Mouse (Mus musculus) embryonic facial prominence, embryonic 12.5 days (tissue): ENCODE measurements at regions not wholly inside any gene's neighbourhood (a gene's known extent, or its start where the extent isn't known, plus 50 kb on each side); places are given as distances from the start of the nearest gene placed in this dataset.

ENCODE experiments used
- ATAC-seq: fragments of 200-750 bp; cut with Nextera tagmentation; 2 replicates; pipeline ENCODE4 v1.8.0; 2017; ENCODE audit not compliant: insufficient number of reproducible peaks, insufficient read depth, low FRiP score, low TSS enrichment
- H3K27ac ChIP-seq: fragments of 300-500 bp; sonication (generic); 2 replicates; pipeline ENCODE4 v1.5.1; 2016; ENCODE audit warnings: mild to moderate bottlenecking
- H3K27me3 ChIP-seq: fragments of 300-500 bp; sonication (generic); 2 replicates; pipeline ENCODE4 v1.6.1; 2016; ENCODE audit warnings: mild to moderate bottlenecking, moderate library complexity
- H3K36me3 ChIP-seq: fragments of 300-500 bp; sonication (generic); 2 replicates; pipeline ENCODE4 v1.6.1; 2016; ENCODE audit warnings: mild to moderate bottlenecking
- H3K4me1 ChIP-seq: fragments of 300-500 bp; sonication (generic); 2 replicates; pipeline ENCODE4 v1.6.1; 2016
- H3K4me2 ChIP-seq: fragments of 300-500 bp; sonication (generic); replicated peaks from 2 replicates; pipeline ENCODE4 v1.6.1; 2016; ENCODE audit warnings: mild to moderate bottlenecking, moderate library complexity
- H3K4me3 ChIP-seq: fragments of 300-500 bp; sonication (generic); 2 replicates; pipeline ENCODE4 v1.5.1; 2016; ENCODE audit warnings: mild to moderate bottlenecking
- H3K9ac ChIP-seq: fragments of 300-500 bp; sonication (generic); 2 replicates; pipeline ENCODE4 v1.6.1; 2016; ENCODE audit warnings: mild to moderate bottlenecking, moderate library complexity
- H3K9me3 ChIP-seq: fragments of 300-500 bp; sonication (generic); 2 replicates; pipeline ENCODE4 v1.6.1; 2016; ENCODE audit warnings: mild to moderate bottlenecking, moderate library complexity
- WGBS: fragments of 180-500 bp; shearing (Covaris S2); methylation state at CpG from one replicate; pipeline ENCODE4 v1.1.7; 2016; 5-methylcytosine and 5-hydroxymethylcytosine counted together

- Histone ChIP-seq H3K4me2 (no peak overlapping the region), H3K36me3 (no peaks in the 10 kb centered on the region), H3K27ac (no peak overlapping the region), H3K9me3 (no peaks in the 10 kb centered on the region), H3K4me3 (no peak overlapping the region), H3K4me1 (peaks cover 13% of the 10 kb centered on the region), H3K27me3 (no peaks in the 10 kb centered on the region), H3K9ac (no peak overlapping the region)
- WGBS: 73% methylated on average over 2 of the region's 2 CpGs
- ATAC-seq: no peak
Observed at GRCm38 (mm10) chr1:57218127-57218526, 159.3 kb upstream of the 1700066M21Rik start.

- no peaks in the 10 kb centered on the region for H3K36me3 ChIP-seq
- H3K9ac ChIP-seq: no peak overlapping the region
- peaks cover 8% of the 10 kb centered on the region for H3K4me1 ChIP-seq
- no peak overlapping the region for H3K4me3 ChIP-seq
- 55% methylated on average over 3 of the region's 3 CpGs for WGBS
- ATAC-seq: no peak
- no peaks in the 10 kb centered on the region for H3K27me3 ChIP-seq
- no peaks in the 10 kb centered on the region for H3K9me3 ChIP-seq
- H3K27ac ChIP-seq: no peak overlapping the region
- no peak overlapping the region for H3K4me2 ChIP-seq
Observed at GRCm38 (mm10) chr1:57218616-57219015, 158.8 kb upstream of the 1700066M21Rik start.

GRCm38 (mm10) chr1:57224425-57225104 lies 152.9 kb upstream of the 1700066M21Rik start:
- WGBS: 84% methylated on average over 10 of the region's 10 CpGs
- Histone ChIP-seq H3K4me1 (no peaks in the 10 kb centered on the region), H3K4me3 (no peak overlapping the region), H3K9me3 (no peaks in the 10 kb centered on the region), H3K27ac (no peak overlapping the region), H3K4me2 (no peak overlapping the region), H3K36me3 (no peaks in the 10 kb centered on the region), H3K27me3 (no peaks in the 10 kb centered on the region), H3K9ac (no peak overlapping the region)
- ATAC-seq: no peak

GRCm38 (mm10) chr1:57243607-57244408 lies 133.6 kb upstream of the 1700066M21Rik start:
- Histone ChIP-seq H3K9ac (no peak overlapping the region), H3K4me2 (no peak overlapping the region), H3K4me1 (no peaks in the 10 kb centered on the region), H3K9me3 (no peaks in the 10 kb centered on the region), H3K27ac (no peak overlapping the region), H3K4me3 (no peak overlapping the region), H3K36me3 (no peaks in the 10 kb centered on the region), H3K27me3 (no peaks in the 10 kb centered on the region)
- WGBS: 67% methylated on average over 6 of the region's 6 CpGs
- ATAC-seq: 0 out of 2 replicates have a peak, but pooled peaks have one; percentile 6

GRCm38 (mm10) chr1:57259626-57260025 lies 117.8 kb upstream of the 1700066M21Rik start:
- H3K27me3 ChIP-seq: no peaks in the 10 kb centered on the region
- H3K36me3 ChIP-seq: no peaks in the 10 kb centered on the region
- no peak overlapping the region for H3K27ac ChIP-seq
- H3K4me2 ChIP-seq: no peak overlapping the region
- no peaks in the 10 kb centered on the region for H3K4me1 ChIP-seq
- no peak overlapping the region for H3K9ac ChIP-seq
- H3K9me3 ChIP-seq: no peaks in the 10 kb centered on the region
- ATAC-seq: no peak
- 75% methylated on average over 7 of the region's 7 CpGs for WGBS
- no peak overlapping the region for H3K4me3 ChIP-seq

GRCm38 (mm10) chr1:57265012-57265760 lies 112.2 kb upstream of the 1700066M21Rik start:
- no peak for ATAC-seq
- Histone ChIP-seq H3K4me1 (peaks cover 19% of the 10 kb centered on the region; the same call in 1 of the 2 replicates), H3K27me3 (no peaks in the 10 kb centered on the region), H3K4me3 (no peak overlapping the region), H3K9me3 (no peaks in the 10 kb centered on the region), H3K4me2 (no peak overlapping the region), H3K27ac (no peak overlapping the region), H3K36me3 (no peaks in the 10 kb centered on the region), H3K9ac (no peak overlapping the region)
- 37% methylated on average over 12 of the region's 12 CpGs for WGBS

GRCm38 (mm10) chr1:57266695-57267094 lies 110.7 kb upstream of the 1700066M21Rik start:
- H3K4me3 ChIP-seq: no peak overlapping the region
- no peak for ATAC-seq
- no peak overlapping the region for H3K9ac ChIP-seq
- no peaks in the 10 kb centered on the region for H3K27me3 ChIP-seq
- WGBS: 34% methylated on average over 3 of the region's 4 CpGs
- H3K4me1 ChIP-seq: peaks cover 19% of the 10 kb centered on the region; the same call in 1 of the 2 replicates
- no peak overlapping the region for H3K27ac ChIP-seq
- no peaks in the 10 kb centered on the region for H3K36me3 ChIP-seq
- no peaks in the 10 kb centered on the region for H3K9me3 ChIP-seq
- H3K4me2 ChIP-seq: no peak overlapping the region

- H3K9ac ChIP-seq: no peak overlapping the region
- no peak overlapping the region for H3K4me2 ChIP-seq
- 66% methylated on average over 2 of the region's 2 CpGs for WGBS
- no peak for ATAC-seq
- no peaks in the 10 kb centered on the region for H3K36me3 ChIP-seq
- 0 out of 2 replicates have a peak overlapping the region, but pooled peaks have one; percentile 17 for H3K27ac ChIP-seq
- peaks cover 19% of the 10 kb centered on the region; the same call in 1 of the 2 replicates for H3K4me1 ChIP-seq
- no peaks in the 10 kb centered on the region for H3K9me3 ChIP-seq
- no peak overlapping the region for H3K4me3 ChIP-seq
- no peaks in the 10 kb centered on the region for H3K27me3 ChIP-seq
Observed at GRCm38 (mm10) chr1:57267851-57268250, 109.6 kb upstream of the 1700066M21Rik start.

- no peak overlapping the region for H3K4me3 ChIP-seq
- no peak overlapping the region for H3K4me2 ChIP-seq
- WGBS: 35% methylated on average over 13 of the region's 13 CpGs
- ATAC-seq: 0 out of 2 replicates have a peak, but pooled peaks have one; percentile 77
- H3K36me3 ChIP-seq: no peaks in the 10 kb centered on the region
- H3K27me3 ChIP-seq: no peaks in the 10 kb centered on the region
- no peak overlapping the region for H3K27ac ChIP-seq
- H3K9me3 ChIP-seq: no peaks in the 10 kb centered on the region
- H3K9ac ChIP-seq: no peak overlapping the region
- peaks cover 19% of the 10 kb centered on the region; the same call in 1 of the 2 replicates for H3K4me1 ChIP-seq
Observed at GRCm38 (mm10) chr1:57269679-57270354, 107.6 kb upstream of the 1700066M21Rik start.

GRCm38 (mm10) chr1:57272593-57272992 lies 104.8 kb upstream of the 1700066M21Rik start:
- ATAC-seq: 0 out of 2 replicates have a peak, but pooled peaks have one; percentile 52
- no peaks in the 10 kb centered on the region for H3K36me3 ChIP-seq
- WGBS: 59% methylated on average over 5 of the region's 5 CpGs
- peaks cover 4% of the 10 kb centered on the region; the same call in 1 of the 2 replicates for H3K4me1 ChIP-seq
- H3K4me2 ChIP-seq: no peak overlapping the region
- no peaks in the 10 kb centered on the region for H3K9me3 ChIP-seq
- H3K27me3 ChIP-seq: no peaks in the 10 kb centered on the region
- no peak overlapping the region for H3K4me3 ChIP-seq
- H3K27ac ChIP-seq: no peak overlapping the region
- no peak overlapping the region for H3K9ac ChIP-seq

- H3K9me3 ChIP-seq: no peaks in the 10 kb centered on the region
- no peaks in the 10 kb centered on the region for H3K27me3 ChIP-seq
- H3K36me3 ChIP-seq: no peaks in the 10 kb centered on the region
- no peak overlapping the region for H3K4me3 ChIP-seq
- H3K27ac ChIP-seq: no peak overlapping the region
- WGBS: 84% methylated on average over 3 of the region's 3 CpGs
- ATAC-seq: no peak
- H3K4me1 ChIP-seq: no peaks in the 10 kb centered on the region
- H3K9ac ChIP-seq: no peak overlapping the region
- no peak overlapping the region for H3K4me2 ChIP-seq
Observed at GRCm38 (mm10) chr1:57281549-57281948, 95.9 kb upstream of the 1700066M21Rik start.
